Mouse (Mus musculus) liver, postnatal 0 days (tissue): ENCODE results near the gene Palmd. TPM values are rescaled to one million over a fixed set of nuclear protein-coding genes. Genes with fewer than 3 reads are reported as not detected.

Experiments used
- ATAC-seq: fragments of 200-750 bp; cut with Nextera tagmentation; 2 replicates; pipeline ENCODE4 v1.8.0; 2017; ENCODE audit warnings: mild to moderate bottlenecking, moderate library complexity
- DNase-seq: peaks from one replicate; pipeline ENCODE4 v3.0.0-alpha.2; 2016
- H3K27ac ChIP-seq: fragments of 300-500 bp; sonication (generic); 2 replicates; pipeline ENCODE4 v1.5.1; 2014; ENCODE audit warnings: antibody characterized with exemption, moderate library complexity, mild to moderate bottlenecking, low read depth
- H3K27me3 ChIP-seq: fragments of 300-500 bp; sonication (generic); 2 replicates; pipeline ENCODE4 v1.6.1; 2014; ENCODE audit warnings: low read length, control low read depth, mixed read lengths; ENCODE audit not compliant: insufficient read depth
- H3K36me3 ChIP-seq: fragments of 300-500 bp; sonication (generic); replicated peaks from 2 replicates; pipeline ENCODE4 v1.6.1; 2014; ENCODE audit warnings: mild to moderate bottlenecking, control low read depth, low read length, moderate library complexity, mixed read lengths; ENCODE audit not compliant: insufficient read depth
- H3K4me1 ChIP-seq: fragments of 300-500 bp; sonication (generic); 2 replicates; pipeline ENCODE4 v1.6.1; 2014; ENCODE audit warnings: antibody characterized with exemption, mild to moderate bottlenecking, control low read depth; ENCODE audit not compliant: insufficient read depth
- H3K4me2 ChIP-seq: fragments of 300-500 bp; sonication (generic); 2 replicates; pipeline ENCODE4 v1.6.1; 2014; ENCODE audit warnings: low read depth, mild to moderate bottlenecking, low read length, moderate library complexity, mixed read lengths
- H3K4me3 ChIP-seq: fragments of 300-500 bp; sonication (generic); 2 replicates; pipeline ENCODE4 v1.5.1; 2014; ENCODE audit warnings: low read depth, low read length
- H3K9ac ChIP-seq: fragments of 300-500 bp; sonication (generic); replicated peaks from 2 replicates; pipeline ENCODE4 v1.6.1; 2014; ENCODE audit warnings: mild to moderate bottlenecking, moderate library complexity
- H3K9me3 ChIP-seq: fragments of 300-500 bp; sonication (generic); 2 replicates; pipeline ENCODE4 v1.6.1; 2016; ENCODE audit warnings: mild to moderate bottlenecking, control low read depth, low read length, mixed read lengths
- CTCF ChIP-seq: sonication (generic); IDR thresholded peaks from 2 replicates; pipeline ENCODE4 v1.5.1; 2016; ENCODE audit warnings: antibody characterized with exemption, low read depth
- EP300 ChIP-seq: IDR thresholded peaks from 2 replicates; pipeline ENCODE4 v1.6.1; 2016; ENCODE audit warnings: antibody characterized with exemption, low read depth, mild to moderate bottlenecking
- WGBS: fragments of 180-500 bp; shearing (Covaris S2); extraction: QIAGEN DNeasy Blood & Tissue Kit; methylation state at CpG from one replicate; pipeline ENCODE4 v1.1.7; 2014; ENCODE audit not compliant: insufficient replicate concordance; 5-methylcytosine and 5-hydroxymethylcytosine counted together
- polyA plus RNA-seq: library from polyadenylated mRNA; unstranded; fragments of >200 nt; fragmentation: Nextera tagmentation; extraction: Ambion mirVana; gene quantifications from 2 replicates; pipeline ENCODE4 v1.2.1, GENCODE M21; 2015

The Palmd gene
- polyA plus RNA-seq, 1 experiment from 2014 or later: 31.0 TPM

- no peak overlapping the region for H3K4me2 ChIP-seq
- no peaks in the 10 kb centered on the region for H3K4me1 ChIP-seq
- TF ChIP-seq CTCF (no peak), EP300 (no peak)
- H3K27me3 ChIP-seq: no peaks in the 10 kb centered on the region
- DNase-seq (no peak), ATAC-seq (no peak)
- H3K4me3 ChIP-seq: no peak overlapping the region
- WGBS: 67% methylated on average over 2 of the region's 2 CpGs
- H3K9me3 ChIP-seq: no peaks in the 10 kb centered on the region
- no peaks in the 10 kb centered on the region for H3K36me3 ChIP-seq
- H3K27ac ChIP-seq: no peak overlapping the region
- H3K9ac ChIP-seq: no peak overlapping the region
Measured at GRCm38 (mm10) chr3:116993011-116993410, 24.2 kb upstream of the Palmd start.

DNA sequence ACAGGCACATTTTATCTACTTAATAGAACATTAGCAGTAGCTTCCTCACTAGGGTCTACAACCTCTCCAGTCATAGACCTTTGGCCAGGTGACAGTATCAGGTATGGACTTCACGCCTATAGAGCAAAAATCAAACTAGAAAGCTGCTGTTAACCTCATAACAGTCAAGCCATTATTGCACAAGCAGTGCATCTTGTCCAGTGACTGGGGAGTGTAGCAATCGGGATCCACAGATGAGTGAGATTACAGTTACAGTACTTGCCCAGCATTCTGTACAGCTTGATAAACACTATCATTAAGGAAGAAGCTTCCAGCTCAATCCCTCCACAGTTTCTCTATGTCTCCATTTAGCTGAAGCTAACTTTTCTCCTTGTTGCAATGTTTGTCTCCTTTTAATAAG is 22.4 kb upstream of the Palmd start:
- H3K27ac ChIP-seq: no peak overlapping the region
- no peaks in the 10 kb centered on the region for H3K4me1 ChIP-seq
- no peaks in the 10 kb centered on the region for H3K27me3 ChIP-seq
- TF ChIP-seq EP300 (no peak), CTCF (no peak)
- no peaks in the 10 kb centered on the region for H3K36me3 ChIP-seq
- no peak overlapping the region for H3K4me3 ChIP-seq
- DNase-seq: no peak
- H3K9me3 ChIP-seq: no peaks in the 10 kb centered on the region
- H3K9ac ChIP-seq: no peak overlapping the region
- WGBS: 55% methylated on average over 2 of the region's 2 CpGs
- ATAC-seq: no peak
- no peak overlapping the region for H3K4me2 ChIP-seq

DNA sequence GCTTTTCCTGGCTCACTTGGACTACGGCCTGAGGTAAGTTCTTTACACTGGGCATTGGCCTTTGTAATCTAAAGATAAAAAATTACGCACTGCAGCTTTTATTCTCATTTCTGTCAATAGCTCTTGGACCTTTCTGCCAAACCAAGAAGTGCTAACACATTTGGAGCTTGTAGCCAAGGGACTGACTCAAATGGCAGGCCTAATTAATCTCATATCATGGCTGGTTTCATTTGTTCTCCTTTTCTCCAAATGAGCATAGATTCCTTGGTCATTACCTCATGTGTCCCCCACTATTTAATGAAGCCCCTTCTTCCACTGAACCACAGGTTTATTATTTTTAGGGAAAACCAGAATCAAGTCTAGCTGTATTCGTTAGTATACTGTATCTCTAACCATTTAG is 19.4 kb upstream of the Palmd start:
- H3K9me3 ChIP-seq: no peaks in the 10 kb centered on the region
- TF ChIP-seq CTCF: no peak
- no peak for TF ChIP-seq EP300
- H3K27ac ChIP-seq: no peak overlapping the region
- no peaks in the 10 kb centered on the region for H3K36me3 ChIP-seq
- no peak for ATAC-seq
- no peak overlapping the region for H3K9ac ChIP-seq
- no peak overlapping the region for H3K4me2 ChIP-seq
- H3K4me3 ChIP-seq: no peak overlapping the region
- 78% methylated on average over 3 of the region's 3 CpGs for WGBS
- no peaks in the 10 kb centered on the region for H3K27me3 ChIP-seq
- no peak for DNase-seq
- H3K4me1 ChIP-seq: no peaks in the 10 kb centered on the region

DNA sequence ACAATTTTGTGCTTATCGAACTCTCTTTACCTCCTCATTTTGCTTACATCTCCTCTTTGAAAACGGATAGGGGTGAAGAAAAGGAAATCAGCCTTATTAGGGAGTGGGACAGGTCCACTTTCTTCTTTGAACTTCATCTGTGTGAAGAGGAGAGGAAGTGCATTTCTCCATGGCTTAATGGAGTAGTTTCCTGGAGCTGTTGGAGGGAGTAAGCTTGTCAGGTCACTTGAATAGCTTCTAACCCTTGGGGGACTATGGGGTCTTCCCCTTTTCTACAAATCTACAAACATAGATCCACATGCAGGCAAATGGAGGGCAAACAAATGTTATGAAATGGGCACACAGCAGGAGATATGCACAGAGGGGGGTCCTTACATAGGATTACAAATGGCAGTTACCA is 17.7 kb upstream of the Palmd start:
- no peaks in the 10 kb centered on the region for H3K9me3 ChIP-seq
- no peak overlapping the region for H3K4me3 ChIP-seq
- no peak overlapping the region for H3K4me2 ChIP-seq
- H3K9ac ChIP-seq: no peak overlapping the region
- WGBS: 28% methylated on average over 2 of the region's 2 CpGs
- TF ChIP-seq EP300 (no peak), CTCF (no peak)
- no peaks in the 10 kb centered on the region for H3K27me3 ChIP-seq
- no peaks in the 10 kb centered on the region for H3K36me3 ChIP-seq
- H3K27ac ChIP-seq: no peak overlapping the region
- ATAC-seq: no peak
- no peak for DNase-seq
- H3K4me1 ChIP-seq: no peaks in the 10 kb centered on the region

GRCm38 (mm10) chr3:116985741-116986140 is 17.0 kb upstream of the Palmd start:
- H3K27ac ChIP-seq: no peak overlapping the region
- TF ChIP-seq CTCF (no peak), EP300 (no peak)
- no peak overlapping the region for H3K4me2 ChIP-seq
- no peak overlapping the region for H3K4me3 ChIP-seq
- H3K9ac ChIP-seq: no peak overlapping the region
- ATAC-seq: no peak
- no peaks in the 10 kb centered on the region for H3K27me3 ChIP-seq
- no peak for DNase-seq
- no peaks in the 10 kb centered on the region for H3K9me3 ChIP-seq
- WGBS: 63% methylated on average over 1 of the region's 1 CpGs
- no peaks in the 10 kb centered on the region for H3K36me3 ChIP-seq
- H3K4me1 ChIP-seq: no peaks in the 10 kb centered on the region

DNA sequence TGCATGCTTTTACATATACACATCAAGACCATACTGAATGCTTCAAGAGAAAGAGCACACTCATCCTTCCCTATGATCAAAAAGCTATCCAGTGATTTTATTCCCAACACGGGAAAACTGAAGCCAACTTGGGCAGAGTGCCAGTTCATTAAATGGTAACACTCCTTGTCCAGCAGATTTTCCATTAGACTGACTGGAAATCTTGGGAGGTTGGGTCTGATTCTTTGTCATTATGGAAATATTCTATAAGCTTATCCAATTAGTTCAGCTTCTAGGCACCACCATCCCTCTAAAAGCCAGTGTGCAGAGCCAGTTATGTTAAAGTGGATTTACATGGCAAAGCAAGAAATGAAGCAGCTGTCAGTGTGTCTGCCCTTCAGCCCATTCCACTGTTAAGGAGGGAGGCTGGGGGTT is 16.3 kb upstream of the Palmd start:
- DNase-seq (no peak), ATAC-seq (no peak)
- H3K4me2 ChIP-seq: no peak overlapping the region
- no peak overlapping the region for H3K9ac ChIP-seq
- H3K9me3 ChIP-seq: no peaks in the 10 kb centered on the region
- H3K4me1 ChIP-seq: no peaks in the 10 kb centered on the region
- H3K4me3 ChIP-seq: no peak overlapping the region
- WGBS: 57% methylated on average over 1 of the region's 1 CpGs
- TF ChIP-seq CTCF (no peak), EP300 (no peak)
- no peak overlapping the region for H3K27ac ChIP-seq
- no peaks in the 10 kb centered on the region for H3K27me3 ChIP-seq
- H3K36me3 ChIP-seq: no peaks in the 10 kb centered on the region
